Mouse (Mus musculus): ENCODE results near the gene Efcab6. TPM values are rescaled to one million over a fixed set of nuclear protein-coding genes. Genes with fewer than 3 reads are reported as not detected.
A peak's percentile ranks its signal among the peaks of the same experiment; 100 is the strongest.

Efcab6 gene
- polyA plus RNA-seq, 1 experiment, result 1.1 TPM

DNA sequence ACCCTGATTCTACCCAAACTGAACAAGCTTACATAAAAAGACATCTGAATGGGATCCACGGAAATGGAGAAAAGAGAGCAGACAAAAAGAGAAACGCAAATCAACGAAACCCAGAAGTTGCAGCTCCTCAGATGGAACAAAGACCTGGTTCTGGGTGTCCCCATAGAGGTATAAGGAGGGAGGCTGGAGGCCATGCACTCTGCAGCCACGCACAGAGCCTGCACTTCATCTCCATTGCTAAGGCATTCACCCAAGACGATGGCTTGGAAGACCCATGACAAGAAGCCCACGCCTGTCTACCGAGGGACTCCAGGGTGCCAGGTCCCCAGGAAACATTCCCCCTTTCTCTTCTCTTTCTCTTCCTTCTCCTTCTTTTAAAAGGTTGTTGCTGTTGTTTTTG is 66.6 kb downstream of the Efcab6 start:
- no peak for DNase-seq (ENCODE audit: low read depth)

DNA sequence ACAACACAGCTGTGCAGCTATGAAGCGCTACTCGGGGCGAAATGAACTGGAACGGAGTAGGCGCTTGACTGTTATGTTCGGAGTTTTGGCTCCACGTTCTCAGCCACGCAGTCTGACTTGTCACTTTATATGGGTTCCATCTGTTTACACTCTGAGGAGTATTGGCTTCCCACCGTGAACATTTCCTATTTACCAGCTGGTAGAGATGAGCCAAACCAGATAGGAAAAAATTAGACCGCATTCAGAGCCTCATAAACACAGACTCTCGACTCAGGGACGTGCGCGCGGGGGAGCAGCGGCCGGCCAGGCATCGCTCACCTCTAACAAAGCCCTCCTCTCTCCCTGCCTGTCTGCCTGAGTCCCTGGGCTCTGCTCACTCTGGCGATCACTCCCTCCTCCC is 67.1 kb downstream of the Efcab6 start:
- no peak for TF ChIP-seq CTCF (IDR thresholded peaks at IDR 0.05; ENCODE audit: borderline replicate concordance, extremely low read depth, insufficient read depth, insufficient read length)
- peak; percentile 94 for DNase-seq (ENCODE audit: low read depth)

More for the DNA sequence above, 66.6 kb downstream of the Efcab6 start:
- TF ChIP-seq POLR2A (IDR thresholded peaks at IDR 0.05; ENCODE audit: borderline replicate concordance, extremely low read depth, insufficient read depth, insufficient read length, poor library complexity, severe bottlenecking), result no peak
- no peak for TF ChIP-seq CTCF (IDR thresholded peaks at IDR 0.05; ENCODE audit: borderline replicate concordance, extremely low read depth, insufficient read depth, insufficient read length)

DNA sequence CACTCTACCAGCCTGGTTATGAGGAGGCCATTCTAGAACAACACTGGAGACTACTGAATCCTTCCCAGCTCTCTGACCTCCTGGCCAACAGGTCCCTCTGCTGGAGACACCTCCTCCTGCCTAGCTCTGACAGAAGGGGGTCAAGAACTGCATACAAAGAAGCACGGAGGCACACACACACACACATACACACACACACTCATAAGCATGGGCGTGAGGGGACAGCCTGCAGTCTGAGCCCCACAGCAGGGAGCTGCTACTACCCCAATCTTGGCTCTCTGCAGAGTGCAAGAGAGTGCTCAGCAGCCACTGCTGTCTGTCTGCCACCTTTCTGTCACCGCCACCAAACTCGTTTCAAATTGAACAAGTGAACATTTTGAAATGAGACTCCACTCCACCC is 67.6 kb downstream of the Efcab6 start:
- peak; percentile 87 for DNase-seq (ENCODE audit: low read depth)
- TF ChIP-seq CTCF (IDR thresholded peaks at IDR 0.05; ENCODE audit: borderline replicate concordance, extremely low read depth, insufficient read depth, insufficient read length) (peak; percentile 23; the same call in 1 of the 2 replicates), POLR2A (IDR thresholded peaks at IDR 0.05; ENCODE audit: borderline replicate concordance, extremely low read depth, insufficient read depth, insufficient read length, poor library complexity, severe bottlenecking) (no peak)

DNA sequence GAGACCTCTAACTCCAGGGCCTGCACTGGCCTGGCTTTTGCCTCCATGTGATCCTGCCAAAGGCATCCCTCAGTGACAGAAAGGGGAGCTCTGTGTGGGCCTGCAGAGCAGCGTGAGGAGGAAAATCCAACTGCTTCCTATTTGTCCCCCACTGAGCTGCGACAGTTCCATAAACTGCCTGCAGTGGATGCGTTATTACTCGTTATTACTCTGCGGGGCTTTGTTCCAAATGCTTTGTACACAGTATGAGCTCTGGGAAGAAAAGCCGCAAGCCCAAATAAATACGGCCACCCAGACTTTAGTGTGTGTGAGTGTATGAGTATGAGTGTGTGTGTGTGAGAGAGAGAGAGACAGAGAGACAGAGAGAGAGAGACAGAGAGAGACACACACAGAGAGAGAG is 68.3 kb downstream of the Efcab6 start:
- peak; percentile 68 for DNase-seq (ENCODE audit: low read depth)
- TF ChIP-seq CTCF (IDR thresholded peaks at IDR 0.05; ENCODE audit: borderline replicate concordance, extremely low read depth, insufficient read depth, insufficient read length), result no peak
- TF ChIP-seq POLR2A (IDR thresholded peaks at IDR 0.05; ENCODE audit: borderline replicate concordance, extremely low read depth, insufficient read depth, insufficient read length, poor library complexity, severe bottlenecking), result no peak

DNA sequence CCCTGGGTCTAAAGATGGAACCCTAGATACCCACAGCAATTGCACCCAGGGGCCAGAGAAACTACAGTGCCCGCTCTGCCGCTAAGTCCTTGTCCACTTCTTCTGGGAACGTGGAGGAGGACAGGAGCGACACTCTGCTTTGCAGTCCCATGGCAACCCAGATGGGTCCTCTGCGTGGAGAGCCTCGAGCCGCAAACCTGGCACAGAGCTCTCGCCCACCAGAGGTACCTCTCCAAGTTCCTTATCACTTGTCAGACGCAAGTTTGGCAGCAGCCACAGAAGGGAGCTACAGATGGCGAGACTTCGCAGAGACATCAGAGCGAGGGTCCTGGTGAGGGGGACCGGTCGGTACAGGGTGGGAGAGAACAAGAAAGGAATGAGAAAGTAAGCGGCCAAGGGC is 73.0 kb downstream of the Efcab6 start:
- DNase-seq (ENCODE audit: low read depth), result peak; percentile 74
- no peak for TF ChIP-seq POLR2A (IDR thresholded peaks at IDR 0.05; ENCODE audit: borderline replicate concordance, extremely low read depth, insufficient read depth, insufficient read length, poor library complexity, severe bottlenecking)
- TF ChIP-seq CTCF (IDR thresholded peaks at IDR 0.05; ENCODE audit: borderline replicate concordance, extremely low read depth, insufficient read depth, insufficient read length), result no peak

DNA sequence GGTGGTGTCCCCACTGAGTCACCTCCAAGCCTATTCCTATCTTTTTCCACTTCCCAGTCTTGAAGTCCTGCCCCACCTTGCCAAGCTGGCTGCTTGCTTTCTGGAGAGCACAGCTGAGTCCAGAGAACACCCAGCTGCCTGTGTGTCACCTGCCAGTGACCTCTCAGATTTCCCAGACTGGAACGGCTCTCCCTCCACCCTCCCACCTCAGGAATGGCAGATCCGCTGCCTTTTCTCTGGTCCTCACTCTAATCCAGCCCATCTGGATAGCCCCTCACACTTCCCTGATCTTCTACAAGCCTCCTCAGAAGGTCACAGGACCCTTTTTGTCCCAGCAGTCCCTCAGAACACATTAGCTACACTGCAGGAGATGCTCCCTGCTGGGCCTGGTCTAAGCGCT is 73.7 kb downstream of the Efcab6 start:
- DNase-seq (ENCODE audit: low read depth), result peak; percentile 31
- TF ChIP-seq POLR2A (IDR thresholded peaks at IDR 0.05; ENCODE audit: borderline replicate concordance, extremely low read depth, insufficient read depth, insufficient read length, poor library complexity, severe bottlenecking) (no peak), CTCF (IDR thresholded peaks at IDR 0.05; ENCODE audit: borderline replicate concordance, extremely low read depth, insufficient read depth, insufficient read length) (no peak)

DNA sequence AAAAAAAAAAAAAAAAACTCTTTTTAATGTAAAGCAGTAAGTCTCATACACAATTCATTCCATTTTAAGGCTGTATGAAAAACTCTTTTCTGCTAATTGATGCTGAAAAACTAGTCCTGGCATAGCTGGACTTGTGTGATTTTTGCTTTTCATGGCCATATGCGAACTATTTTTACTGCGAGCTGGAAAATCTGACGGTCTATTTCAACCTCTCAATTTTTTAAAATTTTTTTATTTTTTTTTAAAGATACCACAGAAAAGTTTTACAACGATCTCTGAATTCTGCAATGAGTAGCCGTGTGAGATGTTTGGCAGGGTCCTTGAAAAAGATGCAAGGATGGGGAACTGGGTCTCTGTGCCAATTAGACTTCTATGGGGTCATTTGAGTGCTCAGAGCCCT is 75.9 kb downstream of the Efcab6 start:
- DNase-seq (ENCODE audit: low read depth), result no peak
- no peak for TF ChIP-seq POLR2A (IDR thresholded peaks at IDR 0.05; ENCODE audit: borderline replicate concordance, extremely low read depth, insufficient read depth, insufficient read length, poor library complexity, severe bottlenecking)
- TF ChIP-seq CTCF (IDR thresholded peaks at IDR 0.05; ENCODE audit: borderline replicate concordance, extremely low read depth, insufficient read depth, insufficient read length), result no peak

DNA sequence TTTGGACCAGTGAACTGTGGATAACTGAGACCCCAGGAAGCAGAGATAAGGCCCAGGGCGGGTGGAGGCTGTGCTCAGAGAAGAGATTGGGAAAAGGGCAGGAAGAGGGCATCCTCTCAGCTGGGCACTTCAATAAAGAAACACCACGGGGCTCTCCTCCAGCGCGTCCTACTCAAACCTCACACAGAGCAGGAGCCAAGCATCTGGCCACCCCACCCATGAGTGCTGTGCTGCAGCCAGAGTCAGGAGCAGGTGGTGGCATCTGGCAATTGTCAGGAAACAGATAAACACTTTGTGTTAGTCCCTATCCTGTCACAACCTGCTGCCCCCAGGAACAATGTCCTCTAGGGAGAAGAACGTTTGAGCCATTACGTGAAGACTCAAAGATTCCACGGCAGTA is 77.1 kb downstream of the Efcab6 start:
- DNase-seq (ENCODE audit: low read depth), result no peak
- no peak for TF ChIP-seq POLR2A (IDR thresholded peaks at IDR 0.05; ENCODE audit: borderline replicate concordance, extremely low read depth, insufficient read depth, insufficient read length, poor library complexity, severe bottlenecking)
- TF ChIP-seq CTCF (IDR thresholded peaks at IDR 0.05; ENCODE audit: borderline replicate concordance, extremely low read depth, insufficient read depth, insufficient read length), result no peak

DNA sequence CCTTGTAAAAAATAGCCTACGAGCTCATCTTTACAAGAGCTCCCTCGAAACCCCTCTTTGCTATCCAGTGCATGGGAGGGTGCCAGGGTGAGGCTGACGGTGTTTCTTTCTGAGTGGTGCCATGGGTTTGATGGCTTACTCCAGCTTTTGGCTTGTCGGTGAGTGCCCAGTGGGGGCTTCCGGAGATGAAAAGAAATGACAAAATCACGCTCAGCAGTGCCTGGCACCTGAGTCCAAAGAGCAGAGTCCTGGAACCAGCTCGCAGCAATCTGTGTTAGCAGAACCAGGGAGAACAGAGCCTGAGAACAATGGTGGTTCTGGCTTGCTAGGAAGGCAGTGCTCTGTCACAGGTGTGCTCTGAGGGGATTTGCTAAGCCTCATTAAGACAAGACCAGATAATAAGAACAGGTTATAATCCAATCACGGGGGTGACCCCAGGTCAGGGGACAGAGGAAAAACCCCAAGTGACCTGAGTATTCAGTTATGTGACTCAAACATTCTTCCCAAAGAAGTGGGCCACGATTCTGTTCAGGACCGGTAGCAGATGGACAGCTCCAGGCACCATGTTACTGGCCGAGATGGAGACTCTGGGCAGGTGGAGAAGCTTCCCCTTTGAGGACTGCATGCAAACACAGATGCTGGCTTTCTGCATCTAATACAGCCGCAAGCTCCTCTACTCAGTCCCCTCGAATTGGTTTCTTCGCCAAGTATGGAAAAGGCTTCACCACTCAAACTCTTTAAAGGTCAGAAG is 82.8 kb downstream of the Efcab6 start:
- no peak for DNase-seq (ENCODE audit: low read depth)
- TF ChIP-seq CTCF (IDR thresholded peaks at IDR 0.05; ENCODE audit: borderline replicate concordance, extremely low read depth, insufficient read depth, insufficient read length) (no peak), POLR2A (IDR thresholded peaks at IDR 0.05; ENCODE audit: borderline replicate concordance, extremely low read depth, insufficient read depth, insufficient read length, poor library complexity, severe bottlenecking) (no peak)

DNA sequence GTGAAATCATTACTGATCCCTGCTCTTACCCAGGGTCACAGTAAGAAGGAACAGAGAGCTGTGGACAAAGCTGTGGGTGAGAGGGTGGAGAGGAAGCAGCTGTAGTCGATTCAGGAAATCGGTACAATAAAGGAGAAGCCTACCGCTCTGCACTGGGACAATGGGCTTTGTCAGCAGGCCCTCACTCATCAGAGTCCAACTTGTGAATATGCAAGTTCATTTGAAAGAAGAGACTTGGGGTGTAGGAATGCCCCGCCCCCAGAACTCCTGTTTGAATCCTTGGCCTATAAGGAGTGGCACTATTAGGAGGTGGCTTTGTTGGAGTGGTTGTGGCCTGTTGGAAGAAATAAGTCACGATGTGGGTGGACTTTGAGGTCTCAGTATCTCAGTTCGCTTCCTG is 86.3 kb downstream of the Efcab6 start:
- TF ChIP-seq CTCF (IDR thresholded peaks at IDR 0.05; ENCODE audit: borderline replicate concordance, extremely low read depth, insufficient read depth, insufficient read length) (no peak), POLR2A (IDR thresholded peaks at IDR 0.05; ENCODE audit: borderline replicate concordance, extremely low read depth, insufficient read depth, insufficient read length, poor library complexity, severe bottlenecking) (no peak)
- no peak for DNase-seq (ENCODE audit: low read depth)

DNA sequence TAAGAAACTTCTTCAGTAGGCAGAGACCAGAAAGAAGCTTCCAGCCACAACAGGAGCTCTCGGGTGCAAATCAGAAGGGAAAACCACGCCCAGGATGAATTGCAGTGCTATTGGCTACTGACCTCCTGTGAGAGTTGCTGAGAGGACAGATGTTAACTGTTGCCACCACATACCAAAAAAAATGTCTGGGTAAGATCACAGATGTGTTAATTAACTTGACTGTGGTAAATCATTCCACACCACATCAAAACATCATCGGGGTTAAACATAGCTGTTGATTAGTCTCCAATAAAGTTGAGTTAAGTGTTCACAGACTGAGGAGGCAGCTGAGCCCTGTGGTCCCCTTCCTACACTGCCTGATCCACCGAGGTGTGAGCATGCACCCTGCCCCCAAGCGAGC is 88.1 kb downstream of the Efcab6 start:
- TF ChIP-seq CTCF (IDR thresholded peaks at IDR 0.05; ENCODE audit: borderline replicate concordance, extremely low read depth, insufficient read depth, insufficient read length), result no peak
- no peak for TF ChIP-seq POLR2A (IDR thresholded peaks at IDR 0.05; ENCODE audit: borderline replicate concordance, extremely low read depth, insufficient read depth, insufficient read length, poor library complexity, severe bottlenecking)
- DNase-seq (ENCODE audit: low read depth), result no peak

DNA sequence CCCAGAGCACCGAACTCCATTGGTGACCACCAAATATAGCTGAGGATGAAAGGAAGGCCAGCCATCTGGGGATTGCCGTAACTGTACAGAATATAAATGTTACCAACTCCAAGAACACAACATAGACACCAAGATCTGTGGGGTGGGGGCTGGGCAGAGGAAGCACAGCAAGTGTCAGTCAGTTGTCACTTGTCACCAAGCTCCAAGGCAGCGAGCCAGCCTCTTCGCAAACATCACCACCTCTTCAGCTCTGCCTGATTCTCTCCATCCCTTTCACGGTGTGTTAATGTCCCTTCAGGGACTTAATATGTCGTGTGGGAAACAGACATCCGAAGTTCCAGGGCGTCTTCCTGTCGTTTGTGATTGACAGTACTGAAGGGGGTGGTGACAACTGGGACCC is 93.0 kb downstream of the Efcab6 start:
- TF ChIP-seq CTCF (IDR thresholded peaks at IDR 0.05; ENCODE audit: borderline replicate concordance, extremely low read depth, insufficient read depth, insufficient read length), result no peak
- TF ChIP-seq POLR2A (IDR thresholded peaks at IDR 0.05; ENCODE audit: borderline replicate concordance, extremely low read depth, insufficient read depth, insufficient read length, poor library complexity, severe bottlenecking), result no peak
- DNase-seq (ENCODE audit: low read depth), result peak; percentile 76

Measured in brain, embryonic 14.5 days (tissue).